Mouse (Mus musculus) CH12.LX (cell line): ENCODE data around the gene Zfp423. TPM values are rescaled to one million over a fixed set of nuclear protein-coding genes. Genes with fewer than 3 reads are reported as not detected.

Experiments used
- DNase-seq: peaks from one replicate; pipeline ENCODE4 v3.0.0-alpha.2; 2013; ENCODE audit errors: extremely low read depth
- H3K27ac ChIP-seq: 2 replicates; pipeline ENCODE4 v1.5.1; 2012; ENCODE audit warnings: low read depth, mild to moderate bottlenecking, control low read depth, moderate library complexity; ENCODE audit not compliant: insufficient read depth
- H3K27me3 ChIP-seq: replicated peaks from 2 replicates; pipeline ENCODE3; 2012; ENCODE audit warnings: inconsistent platforms
- H3K36me3 ChIP-seq, 2 experiments: replicated peaks in 1 of 2; 2 replicates each; pipeline versions ENCODE3 to v1.6.1; 2012; ENCODE audit warnings: inconsistent platforms in 1 of 2, low read length in 1 of 2, mild to moderate bottlenecking in 1 of 2, mixed read lengths in 1 of 2, moderate library complexity in 1 of 2; ENCODE audit not compliant: control insufficient read depth in 1 of 2, insufficient read depth in 1 of 2
- H3K4me1 ChIP-seq, 2 experiments: 2 replicates each; pipeline ENCODE4 v1.6.1; 2012; ENCODE audit warnings: inconsistent platforms in 1 of 2, moderate library complexity in 1 of 2; ENCODE audit not compliant: insufficient read depth in 2 of 2, control insufficient read depth in 1 of 2
- H3K4me2 ChIP-seq: 2 replicates; pipeline ENCODE4 v1.6.1; 2012; ENCODE audit warnings: low read depth, mild to moderate bottlenecking, control low read depth; ENCODE audit not compliant: poor library complexity, insufficient read depth, severe bottlenecking
- H3K4me3 ChIP-seq, 3 experiments: fragments of 150-350 bp in 1 of 3; sonication (generic) in 1 of 3; replicated peaks in 1 of 3; 2 replicates each; pipeline versions ENCODE3 to v1.5.1; 2011 to 2012; ENCODE audit warnings: low read depth in 2 of 3, low read length in 2 of 3, mild to moderate bottlenecking in 2 of 3, moderate library complexity in 2 of 3, control low read depth in 1 of 3, improper control_type of control experiment in 1 of 3, inconsistent platforms in 1 of 3, mixed read lengths in 1 of 3; ENCODE audit not compliant: poor library complexity in 1 of 3
- H3K79me2 ChIP-seq: replicated peaks from 2 replicates; pipeline ENCODE4 v1.6.1; 2012; ENCODE audit warnings: mild to moderate bottlenecking, moderate library complexity; ENCODE audit not compliant: control insufficient read depth, poor library complexity, insufficient read depth, severe bottlenecking; ENCODE audit errors: extremely low read depth
- H3K9ac ChIP-seq: 2 replicates; pipeline ENCODE4 v1.6.1; 2012; ENCODE audit warnings: low read depth, mild to moderate bottlenecking, control low read depth, moderate library complexity; ENCODE audit not compliant: insufficient read depth
- H3K9me3 ChIP-seq: replicated peaks from 2 replicates; pipeline ENCODE3; 2012; ENCODE audit warnings: low read length, inconsistent platforms, mixed read lengths
- BHLHE40 ChIP-seq: IDR thresholded peaks from 2 replicates; pipeline ENCODE4 v1.6.1; 2011; ENCODE audit warnings: mild to moderate bottlenecking, low read depth, low read length, improper control_type of control experiment
- CHD1 ChIP-seq: IDR thresholded peaks from 2 replicates; pipeline ENCODE4 v1.6.1; 2012; ENCODE audit warnings: low read depth, low read length, improper control_type of control experiment, inconsistent platforms
- CHD2 ChIP-seq: IDR thresholded peaks from 2 replicates; pipeline ENCODE4 v1.6.1; 2011; ENCODE audit warnings: low read length, improper control_type of control experiment
- CTCF ChIP-seq, 2 experiments: IDR thresholded peaks in 1 of 2; conservative IDR thresholded peaks in 1 of 2; 2 replicates each; pipeline ENCODE4 v1.5.1; 2011 to 2012; ENCODE audit warnings: low read depth in 2 of 2, low read length in 2 of 2, improper control_type of control experiment in 1 of 2, inconsistent platforms in 1 of 2, mild to moderate bottlenecking in 1 of 2, moderate library complexity in 1 of 2
- E2F4 ChIP-seq: IDR thresholded peaks from 2 replicates; pipeline ENCODE4 v1.6.1; 2011; ENCODE audit warnings: low read depth, low read length, improper control_type of control experiment; ENCODE audit not compliant: insufficient replicate concordance
- ELF1 ChIP-seq: IDR thresholded peaks from 2 replicates; pipeline ENCODE4 v1.6.1; 2014; ENCODE audit warnings: low read depth, mild to moderate bottlenecking, inconsistent platforms, low read length, improper control_type of control experiment
- EP300 ChIP-seq: IDR thresholded peaks from 2 replicates; pipeline ENCODE4 v1.6.1; 2011; ENCODE audit warnings: low read length, improper control_type of control experiment
- GABPA ChIP-seq: IDR thresholded peaks from 2 replicates; pipeline ENCODE4 v1.6.1; 2012; ENCODE audit warnings: low read depth, low read length, improper control_type of control experiment, inconsistent platforms; ENCODE audit not compliant: insufficient replicate concordance
- JUND ChIP-seq: conservative IDR thresholded peaks from 2 replicates; pipeline ENCODE4 v1.6.1; 2011; ENCODE audit warnings: low read depth, low read length, improper control_type of control experiment
- MAFK ChIP-seq: IDR thresholded peaks from 2 replicates; pipeline ENCODE4 v1.6.1; 2011; ENCODE audit warnings: low read length, improper control_type of control experiment; ENCODE audit not compliant: insufficient replicate concordance
- MAZ ChIP-seq: IDR thresholded peaks from 2 replicates; pipeline ENCODE4 v1.6.1; 2012; ENCODE audit warnings: low read depth, mild to moderate bottlenecking, inconsistent platforms, low read length, improper control_type of control experiment, moderate library complexity
- MEF2A ChIP-seq: IDR thresholded peaks from 2 replicates; pipeline ENCODE4 v1.6.1; 2014; ENCODE audit warnings: low read depth, mild to moderate bottlenecking, inconsistent platforms, low read length, improper control_type of control experiment, borderline replicate concordance
- MYC ChIP-seq: IDR thresholded peaks from 2 replicates; pipeline ENCODE4 v1.6.1; 2011; ENCODE audit warnings: low read depth, mild to moderate bottlenecking, improper control_type of control experiment, low read length
- NRF1 ChIP-seq: IDR thresholded peaks from 2 replicates; pipeline ENCODE4 v1.6.1; 2014; ENCODE audit warnings: low read depth, mild to moderate bottlenecking, inconsistent platforms, low read length, improper control_type of control experiment, moderate library complexity
- RAD21 ChIP-seq: IDR thresholded peaks from 2 replicates; pipeline ENCODE4 v1.6.1; 2011; ENCODE audit warnings: low read depth, mild to moderate bottlenecking, low read length, improper control_type of control experiment, moderate library complexity
- RCOR1 ChIP-seq: conservative IDR thresholded peaks from 2 replicates; pipeline ENCODE4 v1.6.1; 2012; ENCODE audit warnings: low read depth, mild to moderate bottlenecking, inconsistent platforms, low read length, improper control_type of control experiment
- SMC3 ChIP-seq: IDR thresholded peaks from 2 replicates; pipeline ENCODE4 v1.6.1; 2011; ENCODE audit warnings: low read depth, low read length, improper control_type of control experiment
- TBP ChIP-seq: conservative IDR thresholded peaks from 2 replicates; pipeline ENCODE4 v1.6.1; 2011; ENCODE audit warnings: low read depth, low read length, improper control_type of control experiment
- USF2 ChIP-seq: conservative IDR thresholded peaks from 2 replicates; pipeline ENCODE4 v1.6.1; 2011; ENCODE audit warnings: low read depth, low read length, improper control_type of control experiment
- ZC3H11A ChIP-seq: IDR thresholded peaks from 2 replicates; pipeline ENCODE4 v1.6.1; 2012; ENCODE audit warnings: low read depth, mild to moderate bottlenecking, inconsistent platforms, low read length, improper control_type of control experiment
- dilution Hi-C: fragments of 300-500 bp; cut with MboI; formaldehyde crosslinking; loops from 2 replicates; pipeline ENCODE4 v1.14.3; 2020; ENCODE audit warnings: low sequenced_read_pairs; ENCODE audit not compliant: extremely low pct_unique_long_range_greater_than_20kb, extremely low pct_ligation_motif_present
- in situ Hi-C: fragments of 300-500 bp; cut with MboI; formaldehyde crosslinking; loops from 3 replicates; pipeline ENCODE4 v1.14.3; 2019; ENCODE audit warnings: low sequenced_read_pairs, low pct_ligation_motif_present, low pct_unique_long_range_greater_than_20kb, mixed read lengths
- polyA plus RNA-seq: library from polyadenylated mRNA; unstranded; fragments of >175 nt; gene quantifications from 2 replicates; pipeline ENCODE4 v1.2.1, GENCODE M21; 2012; ENCODE audit warnings: low read depth; ENCODE audit not compliant: insufficient read length
- total RNA-seq, 2 experiments: library from RNA; depleted of rRNA; stranded (reverse); fragments of 300-350 nt in 1 of 2; fragments of >200 nt in 1 of 2; gene quantifications; 2 replicates each; pipeline ENCODE4 v1.2.3; 2012 to 2014

Gene Zfp423
- total and polyA plus RNA-seq, 3 experiments = 0.25 to 2.7 (median 0.32) TPM

DNA sequence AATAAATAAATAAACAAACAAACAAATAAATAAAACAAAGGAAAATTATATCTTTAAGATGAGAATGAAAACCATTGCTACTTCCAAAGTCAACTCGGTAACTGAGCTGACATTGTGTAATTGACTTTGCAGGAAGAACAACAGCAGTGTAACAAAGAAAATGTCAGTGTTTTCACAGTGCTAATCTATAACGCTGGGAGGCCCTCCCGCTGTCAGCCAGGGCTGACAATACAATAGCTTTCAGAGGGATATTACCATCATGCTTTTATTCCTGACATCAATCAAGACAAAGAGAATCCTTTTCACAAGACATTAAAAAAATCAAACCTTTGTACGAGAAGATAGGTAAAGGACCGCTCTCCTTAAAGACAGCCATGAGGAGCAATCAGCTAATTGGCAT, 5.9 kb downstream of the Zfp423 start:
- Histone ChIP-seq H3K4me3 (no peak overlapping the region), H3K36me3 (no peaks in the 10 kb centered on the region), H3K4me1 (peaks cover 0 to 8% of the 10 kb centered on the region in 2 experiments; a peak in 2 of 4 replicates), H3K4me2 (no peak overlapping the region), H3K9me3 (no peaks in the 10 kb centered on the region), H3K9ac (no peak overlapping the region), H3K27ac (no peak overlapping the region), H3K27me3 (peaks cover 5% of the 10 kb centered on the region), H3K79me2 (no peaks in the 10 kb centered on the region)
- DNase-seq = no peak
- in situ Hi-C loops (no loop called here), dilution Hi-C loops (no loop called here)
- TF ChIP-seq ELF1 (no peak), RAD21 (no peak), ZC3H11A (no peak), SMC3 (no peak), MAZ (no peak), NRF1 (no peak), E2F4 (no peak)

DNA sequence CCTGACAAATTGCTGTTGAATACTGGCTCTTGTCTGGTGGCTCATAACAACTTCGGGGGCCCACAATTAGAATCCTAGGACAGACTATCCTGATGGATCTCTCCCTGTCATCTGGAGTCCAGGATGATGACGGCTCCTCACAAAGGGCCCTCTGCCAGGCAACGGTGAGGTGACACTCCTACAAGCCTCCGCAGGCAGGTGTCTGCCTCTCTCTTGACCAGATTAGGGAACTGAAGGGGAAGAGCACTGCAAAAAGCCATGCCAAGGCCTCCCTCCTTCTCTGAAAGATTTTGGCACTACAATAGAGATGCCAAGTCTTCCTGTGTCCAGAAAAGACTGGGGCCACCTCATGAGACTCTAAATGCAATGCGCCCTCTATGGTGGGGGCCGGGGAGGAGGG, 7.1 kb downstream of the Zfp423 start:
- H3K9me3 ChIP-seq = no peaks in the 10 kb centered on the region
- H3K27ac ChIP-seq = no peak overlapping the region
- no peak overlapping the region for H3K4me3 ChIP-seq
- no peaks in the 10 kb centered on the region for H3K4me1 ChIP-seq
- no peaks in the 10 kb centered on the region for H3K36me3 ChIP-seq
- H3K9ac ChIP-seq = no peak overlapping the region
- H3K79me2 ChIP-seq = no peaks in the 10 kb centered on the region
- DNase-seq = no peak
- H3K4me2 ChIP-seq = no peak overlapping the region
- TF ChIP-seq BHLHE40 (no peak), ELF1 (no peak), MYC (no peak), MEF2A (no peak), JUND (no peak)
- dilution Hi-C loops = no loop called here
- in situ Hi-C loops = no loop called here
- peaks cover 2% of the 10 kb centered on the region for H3K27me3 ChIP-seq

DNA sequence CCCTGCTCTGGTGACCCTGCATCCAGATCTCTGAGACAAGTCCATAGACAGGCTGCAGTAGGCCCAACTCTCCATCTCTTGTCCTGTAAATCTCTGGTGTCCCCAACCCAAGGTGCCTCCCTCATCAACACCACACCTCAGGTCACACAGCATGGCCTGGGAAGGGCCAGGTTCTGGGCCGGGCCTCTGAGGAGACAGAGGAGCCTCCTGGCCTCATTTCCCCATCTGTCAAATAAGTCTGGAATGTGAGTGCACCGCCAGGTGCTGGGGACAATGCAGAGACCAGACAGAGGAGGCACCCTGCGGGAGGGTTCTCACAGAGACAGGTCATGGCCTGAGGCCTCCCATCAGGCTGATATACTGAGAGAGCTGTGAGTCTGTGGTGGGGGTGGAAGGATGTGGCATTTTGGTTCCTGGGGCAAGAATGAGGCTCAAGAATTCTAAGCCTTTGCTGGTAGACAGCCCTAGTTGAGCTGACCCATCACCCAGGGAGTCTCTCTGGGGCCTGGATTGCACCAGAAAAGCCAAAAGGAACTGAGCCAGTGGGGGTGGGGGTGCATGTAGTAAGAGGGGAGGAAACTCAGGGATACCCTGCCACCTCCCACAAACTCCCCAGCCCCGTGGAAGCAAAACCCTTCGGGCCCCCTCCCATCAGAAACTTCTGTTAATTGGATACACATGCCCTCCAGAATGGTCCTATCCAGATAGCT, 15.0 kb downstream of the Zfp423 start:
- TF ChIP-seq CTCF (conservative IDR thresholded peaks at IDR 0.05 in 1 of 2, IDR thresholded peaks at IDR 0.05 in 1 of 2; ENCODE audit: low read depth in 2 of 2, low read length in 2 of 2) = no peak
- no peak for TF ChIP-seq EP300
- TF ChIP-seq CHD2 = no peak
- no peak for TF ChIP-seq RCOR1
- no peak for TF ChIP-seq GABPA
- no peak for TF ChIP-seq MAFK
- TF ChIP-seq TBP = no peak
- TF ChIP-seq CHD1 = no peak
- no peak for TF ChIP-seq USF2
- Histone ChIP-seq H3K79me2 (no peaks in the 10 kb centered on the region), H3K36me3 (no peaks in the 10 kb centered on the region), H3K27me3 (no peaks in the 10 kb centered on the region), H3K4me2 (no peak overlapping the region), H3K27ac (no peak overlapping the region), H3K4me1 (peaks cover 0 to 14% of the 10 kb centered on the region in 2 experiments; a peak in 2 of 4 replicates), H3K9ac (no peak overlapping the region), H3K4me3 (no peak overlapping the region), H3K9me3 (no peaks in the 10 kb centered on the region)
- in situ Hi-C loops = no loop called here
- no peak for DNase-seq
- dilution Hi-C loops = no loop called here
